Comparison of ENCODE assay signal across 8 mouse cellular contexts in the genomic region with DNA sequence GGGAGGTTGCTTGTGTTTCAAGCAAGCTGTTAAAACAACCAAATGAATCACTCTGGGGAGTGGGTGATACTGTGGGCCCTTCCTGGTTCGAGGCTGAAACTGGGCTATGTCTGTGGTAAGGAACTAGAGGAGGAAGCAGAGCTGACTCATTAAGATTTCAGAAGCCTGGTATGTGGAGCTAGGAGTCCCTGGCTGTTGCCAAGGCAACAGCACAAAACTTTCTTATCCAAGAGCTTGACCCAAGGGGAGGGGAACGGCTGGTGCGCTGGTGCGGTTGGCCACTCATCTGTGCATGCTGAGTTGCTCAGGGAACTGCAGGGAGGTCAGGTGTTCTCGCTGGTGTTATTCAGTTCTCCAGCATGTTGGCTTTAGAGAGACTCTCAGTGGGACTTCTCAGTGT. TPM values are rescaled to one million over a fixed set of nuclear protein-coding genes. Genes with fewer than 3 reads are reported as not detected.
DNase-seq lines count a peak whose midpoint lies in the region; ATAC-seq and TF ChIP-seq lines count a peak whose summit lies in the region.

No protein-coding gene starts in this region.

- H3K27ac ChIP-seq in forebrain, embryonic 11.5 days (ENCODE audit: low read depth, low read length): no peak overlapping the region
- no peak overlapping the region for H3K27ac ChIP-seq in forebrain, embryonic 15.5 days (replicated peaks)
- H3K27ac ChIP-seq in embryonic facial prominence, embryonic 11.5 days (replicated peaks; ENCODE audit: low read depth, low read length): no peak overlapping the region
- no peak overlapping the region for H3K27ac ChIP-seq in kidney, embryonic 14.5 days (ENCODE audit: low read depth, low read length)
- no peak overlapping the region for H3K27ac ChIP-seq in midbrain, embryonic 16.5 days (ENCODE audit: low read length)

- no peaks in the 10 kb centered on the region for H3K27me3 ChIP-seq in forebrain, embryonic 11.5 days (ENCODE audit: control insufficient read depth, insufficient read depth, low read length)
- H3K27me3 ChIP-seq in forebrain, embryonic 15.5 days: no peaks in the 10 kb centered on the region
- no peaks in the 10 kb centered on the region for H3K27me3 ChIP-seq in C2C12 (ENCODE audit: control insufficient read depth, insufficient read depth, insufficient read length)
- H3K27me3 ChIP-seq in embryonic facial prominence, embryonic 11.5 days (ENCODE audit: control insufficient read depth, insufficient read depth, low read length): no peaks in the 10 kb centered on the region
- H3K27me3 ChIP-seq in kidney, embryonic 14.5 days (ENCODE audit: control insufficient read depth, insufficient read depth, low read length): no peaks in the 10 kb centered on the region
- H3K27me3 ChIP-seq in midbrain, embryonic 16.5 days (ENCODE audit: control insufficient read depth, insufficient read depth, low read depth, low read length): no peaks in the 10 kb centered on the region

- H3K79me3 ChIP-seq in C2C12 (ENCODE audit: low read depth): no peaks in the 10 kb centered on the region

- H3K4me1 ChIP-seq in forebrain, embryonic 11.5 days (replicated peaks; ENCODE audit: control insufficient read depth, insufficient read depth, low read length): no peaks in the 10 kb centered on the region
- no peaks in the 10 kb centered on the region for H3K4me1 ChIP-seq in forebrain, embryonic 15.5 days
- no peaks in the 10 kb centered on the region for H3K4me1 ChIP-seq in embryonic facial prominence, embryonic 11.5 days (ENCODE audit: control insufficient read depth, insufficient read depth, low read length)
- 0 out of 2 replicates have a peak, but pooled peaks cover 3% of the 10 kb centered on the region for H3K4me1 ChIP-seq in kidney, embryonic 14.5 days (ENCODE audit: control insufficient read depth, insufficient read depth, low read length)
- H3K4me1 ChIP-seq in midbrain, embryonic 16.5 days (ENCODE audit: control insufficient read depth, insufficient read depth, low read length): no peaks in the 10 kb centered on the region

- H3K4me2 ChIP-seq in forebrain, embryonic 11.5 days (ENCODE audit: low read depth, low read length, severe bottlenecking): no peak overlapping the region
- H3K4me2 ChIP-seq in forebrain, embryonic 15.5 days (replicated peaks): no peak overlapping the region
- no peak overlapping the region for H3K4me2 ChIP-seq in embryonic facial prominence, embryonic 11.5 days (ENCODE audit: low read depth, low read length)
- H3K4me2 ChIP-seq in kidney, embryonic 14.5 days (replicated peaks; ENCODE audit: low read depth, low read length): no peak overlapping the region
- H3K4me2 ChIP-seq in midbrain, embryonic 16.5 days (ENCODE audit: low read length): no peak overlapping the region

- H3ac ChIP-seq in C2C12 (ENCODE audit: control insufficient read depth, insufficient read length, low read depth): no peak overlapping the region

- H3K9me3 ChIP-seq in forebrain, embryonic 11.5 days (ENCODE audit: control insufficient read depth, low read length): no peaks in the 10 kb centered on the region
- H3K9me3 ChIP-seq in forebrain, embryonic 15.5 days: no peaks in the 10 kb centered on the region
- no peaks in the 10 kb centered on the region for H3K9me3 ChIP-seq in embryonic facial prominence, embryonic 11.5 days (replicated peaks; ENCODE audit: control insufficient read depth, low read length)
- no peaks in the 10 kb centered on the region for H3K9me3 ChIP-seq in kidney, embryonic 14.5 days (ENCODE audit: control insufficient read depth, low read length)
- no peaks in the 10 kb centered on the region for H3K9me3 ChIP-seq in midbrain, embryonic 16.5 days (replicated peaks; ENCODE audit: control insufficient read depth, low read length, poor library complexity, severe bottlenecking)

- peak; percentile 33; the same call in 1 of the 2 replicates for ATAC-seq in forebrain, embryonic 11.5 days (replicated peaks; ENCODE audit: low FRiP score)
- ATAC-seq in forebrain, embryonic 15.5 days (replicated peaks): no peak
- no peak for ATAC-seq in embryonic facial prominence, embryonic 11.5 days (replicated peaks; ENCODE audit: insufficient number of reproducible peaks, low FRiP score, low TSS enrichment, low read depth)
- ATAC-seq in kidney, embryonic 14.5 days (ENCODE audit: low FRiP score, low TSS enrichment): peak; percentile 78
- ATAC-seq in midbrain, embryonic 16.5 days: peak; percentile 54; the same call in 1 of the 2 replicates

- TF ChIP-seq CTCF in C2C12 (IDR thresholded peaks at IDR 0.05; ENCODE audit: control insufficient read depth, insufficient read depth, insufficient read length): no peak

- 12% methylated on average over 5 of the region's 5 CpGs for WGBS in forebrain, embryonic 11.5 days
- WGBS in forebrain, embryonic 15.5 days: 10% methylated on average over 5 of the region's 5 CpGs
- WGBS in embryonic facial prominence, embryonic 11.5 days: 32% methylated on average over 5 of the region's 5 CpGs
- 30% methylated on average over 5 of the region's 5 CpGs for WGBS in kidney, embryonic 14.5 days
- 7% methylated on average over 5 of the region's 5 CpGs for WGBS in midbrain, embryonic 16.5 days

- peak; percentile 64 for DNase-seq in forebrain, embryonic 11.5 days (ENCODE audit: low spot score)
- peak; percentile 61 for DNase-seq in embryonic facial prominence, embryonic 11.5 days (ENCODE audit: low spot score)
- DNase-seq in T-cell, adult 2 months (ENCODE audit: low spot score): no peak
- no peak for DNase-seq in cerebellum, postnatal 36 days

- H3K36me3 ChIP-seq in forebrain, embryonic 11.5 days (ENCODE audit: control insufficient read depth, insufficient read depth, low read length): no peaks in the 10 kb centered on the region
- H3K36me3 ChIP-seq in forebrain, embryonic 15.5 days: no peaks in the 10 kb centered on the region
- no peaks in the 10 kb centered on the region for H3K36me3 ChIP-seq in C2C12 (ENCODE audit: control insufficient read depth, insufficient read depth)
- H3K36me3 ChIP-seq in embryonic facial prominence, embryonic 11.5 days (replicated peaks; ENCODE audit: control insufficient read depth, insufficient read depth, low read depth, low read length): no peaks in the 10 kb centered on the region
- no peaks in the 10 kb centered on the region for H3K36me3 ChIP-seq in kidney, embryonic 14.5 days (ENCODE audit: control insufficient read depth, insufficient read depth, low read length)
- no peaks in the 10 kb centered on the region for H3K36me3 ChIP-seq in midbrain, embryonic 16.5 days (ENCODE audit: control insufficient read depth, insufficient read depth, low read length)

- no peak overlapping the region for H3K4me3 ChIP-seq in forebrain, embryonic 11.5 days (ENCODE audit: low read depth, low read length)
- no peak overlapping the region for H3K4me3 ChIP-seq in forebrain, embryonic 15.5 days
- no peak overlapping the region for H3K4me3 ChIP-seq in C2C12 (ENCODE audit: insufficient read depth, poor library complexity, severe bottlenecking)
- H3K4me3 ChIP-seq in embryonic facial prominence, embryonic 11.5 days (ENCODE audit: low read depth, low read length): no peak overlapping the region
- H3K4me3 ChIP-seq in kidney, embryonic 14.5 days (ENCODE audit: low read length): no peak overlapping the region
- H3K4me3 ChIP-seq in midbrain, embryonic 16.5 days (ENCODE audit: low read depth, low read length): no peak overlapping the region

- H3K9ac ChIP-seq in forebrain, embryonic 11.5 days (ENCODE audit: low read length): no peak overlapping the region
- H3K9ac ChIP-seq in forebrain, embryonic 15.5 days (replicated peaks): no peak overlapping the region
- no peak overlapping the region for H3K9ac ChIP-seq in embryonic facial prominence, embryonic 11.5 days (replicated peaks; ENCODE audit: low read length)
- H3K9ac ChIP-seq in kidney, embryonic 14.5 days (ENCODE audit: low read depth, low read length): no peak overlapping the region
- H3K9ac ChIP-seq in midbrain, embryonic 16.5 days (ENCODE audit: low read depth, low read length): no peak overlapping the region

- no peaks in the 10 kb centered on the region for H3K79me2 ChIP-seq in C2C12 (ENCODE audit: control insufficient read depth, insufficient read depth)

TF ChIP-seq in C2C12, 6 proteins besides CTCF, POLR2A, EP300 and RAD21:
- TF ChIP-seq MYOD1 (IDR thresholded peaks at IDR 0.05; ENCODE audit: control insufficient read depth, insufficient read length, low read depth) (peak; percentile 23), USF1 (IDR thresholded peaks at IDR 0.05; ENCODE audit: low read depth) (peak; percentile 30), MAX (IDR thresholded peaks at IDR 0.05) (peak; percentile 62), MYOG (IDR thresholded peaks at IDR 0.05; ENCODE audit: control insufficient read depth, extremely low read depth, insufficient read length) (no peak)

RNA-seq across cellular contexts. Expression of a gene that starts 18.5 kb away (rescaled TPM):
- 122 and 128 TPM in 2 replicates for polyA plus RNA-seq in forebrain, embryonic 11.5 days (2014; fragmentation: Nextera tagmentation; extraction: Ambion mirVana)
- polyA plus RNA-seq in forebrain, embryonic 15.5 days (2015; fragmentation: Nextera tagmentation; extraction: Ambion mirVana): 116 and 129 TPM in 2 replicates
- polyA plus RNA-seq in C2C12 (2012; fragmentation: generic; extraction: Trizol): 41.5 TPM
- 129 and 130 TPM in 2 replicates for polyA plus RNA-seq in embryonic facial prominence, embryonic 11.5 days (2014; fragmentation: Nextera tagmentation; extraction: Ambion mirVana)
- 83.4 and 110 TPM in 2 replicates for polyA plus RNA-seq in kidney, embryonic 14.5 days (2014; fragmentation: Nextera tagmentation; extraction: Ambion mirVana)
- polyA plus RNA-seq in midbrain, embryonic 16.5 days (2015; fragmentation: Nextera tagmentation; extraction: Ambion mirVana): 122 and 123 TPM in 2 replicates

Comparison
In these comparisons a context has a peak if more than half of its experiments do, and no peak if none do; other contexts are left out.
1. ATAC-seq: peak in forebrain, embryonic 11.5 days (single experiment), kidney, embryonic 14.5 days (single experiment) and midbrain, embryonic 16.5 days (single experiment); none in forebrain, embryonic 15.5 days (single experiment) and embryonic facial prominence, embryonic 11.5 days (single experiment).
2. DNase-seq: peak in forebrain, embryonic 11.5 days (single experiment) and embryonic facial prominence, embryonic 11.5 days (single experiment); none in T-cell, adult 2 months (single experiment) and cerebellum, postnatal 36 days (0 of 2).